Mouse (Mus musculus): Measurements from ENCODE around the gene Msrb3. TPM values are rescaled to one million over a fixed set of nuclear protein-coding genes. Genes with fewer than 3 reads are reported as not detected.

Msrb3 gene
- polyA plus RNA-seq, 2 experiments, result 0.60 to 1.5 TPM

- Histone ChIP-seq H3K4me3 (ENCODE audit: insufficient read depth in 1 of 2, low read depth in 2 of 2, low read length in 2 of 2) (no peak overlapping the region), H3K9me3 (ENCODE audit: control insufficient read depth, low read length) (no peaks in the 10 kb centered on the region), H3K9ac (replicated peaks) (no peak overlapping the region), H3K36me3 (replicated peaks; ENCODE audit: control insufficient read depth, insufficient read depth, low read depth) (peaks cover under 1% of the 10 kb centered on the region), H3K27ac (no peak overlapping the region), H3K27me3 (ENCODE audit: control insufficient read depth, insufficient read depth, low read length) (no peaks in the 10 kb centered on the region), H3K4me2 (ENCODE audit: low read depth) (no peak overlapping the region), H3K4me1 (replicated peaks; ENCODE audit: control insufficient read depth in 2 of 2, insufficient read depth in 2 of 2, low read length in 1 of 2) (no peaks in the 10 kb centered on the region)
- no peak for TF ChIP-seq CTCF (IDR thresholded peaks at IDR 0.05; ENCODE audit: low read depth)
- TF ChIP-seq EP300 (IDR thresholded peaks at IDR 0.05; ENCODE audit: low read depth), result no peak
- DNase-seq (ENCODE audit: low read depth in 3 of 3, low spot score in 3 of 3) (no peak), ATAC-seq (ENCODE audit: insufficient read depth) (no peak)
- WGBS (ENCODE audit: insufficient replicate concordance), result 74% methylated on average over 11 of the region's 11 CpGs
These were observed 21.7 kb upstream of the Msrb3 start for GRCm38 (mm10) chr10:120920604-120921003.

DNA sequence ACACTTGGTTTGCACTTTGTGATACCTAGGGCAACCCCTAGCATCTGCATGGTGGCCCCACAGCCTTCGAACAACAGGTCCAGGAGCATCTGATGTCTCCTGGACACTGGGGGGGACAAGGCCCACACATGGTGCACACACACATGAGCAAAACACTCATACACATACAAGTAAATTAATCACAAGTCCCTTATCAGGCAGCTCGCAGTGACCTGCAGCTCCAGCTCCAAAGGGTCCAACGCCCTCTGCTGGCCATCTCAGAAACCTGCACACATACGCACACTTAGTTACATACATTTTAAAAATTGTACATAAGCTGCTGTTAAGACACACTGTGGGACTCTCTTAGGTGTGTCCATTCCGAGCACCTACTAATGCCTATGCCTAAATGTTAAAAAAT lies 17.3 kb upstream of the Msrb3 start:
- no peak for DNase-seq (ENCODE audit: low read depth in 3 of 3, low spot score in 3 of 3)
- Histone ChIP-seq H3K27ac (no peak overlapping the region), H3K4me1 (replicated peaks; ENCODE audit: control insufficient read depth in 2 of 2, insufficient read depth in 2 of 2, low read length in 1 of 2) (no peaks in the 10 kb centered on the region), H3K9me3 (ENCODE audit: control insufficient read depth, low read length) (no peaks in the 10 kb centered on the region), H3K36me3 (replicated peaks; ENCODE audit: control insufficient read depth, insufficient read depth, low read depth) (no peaks in the 10 kb centered on the region), H3K4me3 (ENCODE audit: insufficient read depth in 1 of 2, low read depth in 2 of 2, low read length in 2 of 2) (no peak overlapping the region), H3K9ac (replicated peaks) (no peak overlapping the region), H3K27me3 (ENCODE audit: control insufficient read depth, insufficient read depth, low read length) (no peaks in the 10 kb centered on the region), H3K4me2 (ENCODE audit: low read depth) (no peak overlapping the region)
- 81% methylated on average over 5 of the region's 5 CpGs for WGBS (ENCODE audit: insufficient replicate concordance)
- TF ChIP-seq EP300 (IDR thresholded peaks at IDR 0.05; ENCODE audit: low read depth), result no peak
- peak; percentile 68 for TF ChIP-seq CTCF (IDR thresholded peaks at IDR 0.05; ENCODE audit: low read depth)
- no peak for ATAC-seq (ENCODE audit: insufficient read depth)

- no peaks in the 10 kb centered on the region for H3K4me1 ChIP-seq (replicated peaks; ENCODE audit: control insufficient read depth in 2 of 2, insufficient read depth in 2 of 2, low read length in 1 of 2)
- no peak overlapping the region for H3K4me2 ChIP-seq (ENCODE audit: low read depth)
- no peak overlapping the region for H3K9ac ChIP-seq (replicated peaks)
- no peaks in the 10 kb centered on the region for H3K27me3 ChIP-seq (ENCODE audit: control insufficient read depth, insufficient read depth, low read length)
- WGBS (ENCODE audit: insufficient replicate concordance), result 77% methylated on average over 15 of the region's 15 CpGs
- H3K36me3 ChIP-seq (replicated peaks; ENCODE audit: control insufficient read depth, insufficient read depth, low read depth), result no peaks in the 10 kb centered on the region
- H3K9me3 ChIP-seq (ENCODE audit: control insufficient read depth, low read length), result no peaks in the 10 kb centered on the region
- TF ChIP-seq EP300 (IDR thresholded peaks at IDR 0.05; ENCODE audit: low read depth) (no peak), CTCF (IDR thresholded peaks at IDR 0.05; ENCODE audit: low read depth) (no peak)
- H3K27ac ChIP-seq, result no peak overlapping the region
- no peak overlapping the region for H3K4me3 ChIP-seq (ENCODE audit: insufficient read depth in 1 of 2, low read depth in 2 of 2, low read length in 2 of 2)
- no peak for DNase-seq (ENCODE audit: low read depth in 3 of 3, low spot score in 3 of 3)
- ATAC-seq (ENCODE audit: insufficient read depth), result no peak
These were observed 16.2 kb upstream of the Msrb3 start for GRCm38 (mm10) chr10:120914948-120915631.

DNA sequence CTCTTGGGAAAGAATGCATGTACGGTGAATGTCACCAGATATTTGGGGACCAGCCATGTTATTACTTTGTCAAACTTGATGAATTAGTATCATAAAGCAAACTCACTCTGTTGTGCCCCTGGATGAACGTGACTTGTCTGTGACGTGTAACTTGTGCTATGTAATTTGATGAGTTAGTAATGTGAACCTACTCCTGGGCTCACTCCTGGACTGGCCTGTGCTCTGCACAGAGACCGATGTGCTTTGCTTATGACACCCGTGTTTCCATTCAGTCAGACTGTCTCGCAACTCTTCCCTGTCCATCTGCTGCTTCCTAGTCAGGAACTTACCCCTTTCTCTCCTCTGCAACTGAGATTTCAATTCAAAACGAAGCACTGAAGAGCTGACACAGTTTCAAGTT lies 15.4 kb upstream of the Msrb3 start:
- Histone ChIP-seq H3K36me3 (replicated peaks; ENCODE audit: control insufficient read depth, insufficient read depth, low read depth) (no peaks in the 10 kb centered on the region), H3K4me1 (replicated peaks; ENCODE audit: control insufficient read depth in 2 of 2, insufficient read depth in 2 of 2, low read length in 1 of 2) (no peaks in the 10 kb centered on the region), H3K27ac (no peak overlapping the region), H3K9me3 (ENCODE audit: control insufficient read depth, low read length) (no peaks in the 10 kb centered on the region), H3K9ac (replicated peaks) (no peak overlapping the region), H3K27me3 (ENCODE audit: control insufficient read depth, insufficient read depth, low read length) (no peaks in the 10 kb centered on the region), H3K4me2 (ENCODE audit: low read depth) (no peak overlapping the region), H3K4me3 (ENCODE audit: insufficient read depth in 1 of 2, low read depth in 2 of 2, low read length in 2 of 2) (no peak overlapping the region)
- TF ChIP-seq EP300 (IDR thresholded peaks at IDR 0.05; ENCODE audit: low read depth) (no peak), CTCF (IDR thresholded peaks at IDR 0.05; ENCODE audit: low read depth) (no peak)
- ATAC-seq (ENCODE audit: insufficient read depth) (no peak), DNase-seq (ENCODE audit: low read depth in 3 of 3, low spot score in 3 of 3) (no peak)
- WGBS (ENCODE audit: insufficient replicate concordance), result 69% methylated on average over 7 of the region's 7 CpGs

DNA sequence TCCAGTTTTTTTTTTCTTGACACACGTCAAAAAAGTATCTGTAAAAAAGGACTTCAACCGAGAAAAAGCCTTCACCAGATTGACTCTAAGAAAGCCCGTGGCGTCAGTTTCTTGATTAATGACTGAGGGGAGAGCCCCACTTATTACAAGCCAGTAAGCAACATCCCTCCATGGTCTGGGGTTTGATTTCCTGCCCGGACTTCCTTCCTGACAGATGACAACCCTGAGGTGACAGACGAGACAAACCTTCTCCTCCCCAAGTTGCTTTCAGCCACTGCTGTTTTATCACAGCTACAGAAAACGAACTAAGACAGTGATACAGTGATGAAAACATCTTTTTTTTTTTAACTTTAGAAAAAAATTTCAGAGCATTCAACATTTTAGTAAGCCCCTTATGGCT lies 14.9 kb upstream of the Msrb3 start:
- no peaks in the 10 kb centered on the region for H3K4me1 ChIP-seq (replicated peaks; ENCODE audit: control insufficient read depth in 2 of 2, insufficient read depth in 2 of 2, low read length in 1 of 2)
- H3K36me3 ChIP-seq (replicated peaks; ENCODE audit: control insufficient read depth, insufficient read depth, low read depth), result no peaks in the 10 kb centered on the region
- no peak overlapping the region for H3K4me3 ChIP-seq (ENCODE audit: insufficient read depth in 1 of 2, low read depth in 2 of 2, low read length in 2 of 2)
- WGBS (ENCODE audit: insufficient replicate concordance), result 27% methylated on average over 7 of the region's 7 CpGs
- no peak overlapping the region for H3K9ac ChIP-seq (replicated peaks)
- DNase-seq (ENCODE audit: low read depth in 3 of 3, low spot score in 3 of 3) (no peak), ATAC-seq (ENCODE audit: insufficient read depth) (no peak)
- H3K27ac ChIP-seq, result no peak overlapping the region
- H3K4me2 ChIP-seq (ENCODE audit: low read depth), result no peak overlapping the region
- no peaks in the 10 kb centered on the region for H3K27me3 ChIP-seq (ENCODE audit: control insufficient read depth, insufficient read depth, low read length)
- no peaks in the 10 kb centered on the region for H3K9me3 ChIP-seq (ENCODE audit: control insufficient read depth, low read length)
- TF ChIP-seq EP300 (IDR thresholded peaks at IDR 0.05; ENCODE audit: low read depth), result no peak
- TF ChIP-seq CTCF (IDR thresholded peaks at IDR 0.05; ENCODE audit: low read depth), result no peak
